Mouse (Mus musculus) neural tube, embryonic 12.5 days (tissue): Measurements from ENCODE around the gene Crispld2. TPM values are rescaled to one million over a fixed set of nuclear protein-coding genes. Genes with fewer than 3 reads are reported as not detected.
A peak's percentile ranks its signal among the peaks of the same experiment; 100 is the strongest.

Experiments
- ATAC-seq: fragments of 200-750 bp; cut with Nextera tagmentation; 2 replicates; pipeline ENCODE4 v1.8.0; 2017; ENCODE audit warnings: low read depth, mild to moderate bottlenecking, moderate TSS enrichment, moderate library complexity; ENCODE audit not compliant: low FRiP score
- H3K27ac ChIP-seq: fragments of 300-500 bp; sonication (generic); 2 replicates; pipeline ENCODE4 v1.5.1; 2016
- H3K27me3 ChIP-seq: fragments of 300-500 bp; sonication (generic); replicated peaks from 2 replicates; pipeline ENCODE4 v1.6.1; 2016; ENCODE audit warnings: mild to moderate bottlenecking
- H3K36me3 ChIP-seq: fragments of 300-500 bp; sonication (generic); 2 replicates; pipeline ENCODE4 v1.6.1; 2016; ENCODE audit warnings: mild to moderate bottlenecking
- H3K4me1 ChIP-seq: fragments of 300-500 bp; sonication (generic); 2 replicates; pipeline ENCODE4 v1.6.1; 2016
- H3K4me2 ChIP-seq: fragments of 300-500 bp; sonication (generic); replicated peaks from 2 replicates; pipeline ENCODE4 v1.6.1; 2016; ENCODE audit warnings: mild to moderate bottlenecking
- H3K4me3 ChIP-seq: fragments of 300-500 bp; sonication (generic); 2 replicates; pipeline ENCODE4 v1.5.1; 2016
- H3K9ac ChIP-seq: fragments of 300-500 bp; sonication (generic); 2 replicates; pipeline ENCODE4 v1.6.1; 2016; ENCODE audit warnings: mild to moderate bottlenecking
- H3K9me3 ChIP-seq: fragments of 300-500 bp; sonication (generic); 2 replicates; pipeline ENCODE4 v1.6.1; 2016; ENCODE audit warnings: mild to moderate bottlenecking
- WGBS: fragments of 180-500 bp; shearing (Covaris S2); methylation state at CpG from one replicate; pipeline ENCODE4 v1.1.7; 2016; 5-methylcytosine and 5-hydroxymethylcytosine counted together
- polyA plus RNA-seq: library from polyadenylated mRNA; unstranded; fragments of >200 nt; fragmentation: Nextera tagmentation; extraction: Ambion mirVana; gene quantifications from 2 replicates; pipeline ENCODE4 v1.2.1, GENCODE M21; 2016

Gene Crispld2
- polyA plus RNA-seq, 1 experiment from 2014 or later, result 5.2 TPM

- no peaks in the 10 kb centered on the region for H3K4me1 ChIP-seq
- no peak overlapping the region for H3K4me3 ChIP-seq
- WGBS, result 88% methylated on average over 9 of the region's 9 CpGs
Measured at GRCm38 (mm10) chr8:119967435-119967834, 24.8 kb upstream of the Crispld2 start.

GRCm38 (mm10) chr8:119970169-119970568 lies 22.1 kb upstream of the Crispld2 start:
- Histone ChIP-seq H3K9me3 (peaks cover 6% of the 10 kb centered on the region; the same call in 1 of the 2 replicates), H3K4me1 (no peaks in the 10 kb centered on the region), H3K4me2 (no peak overlapping the region), H3K4me3 (no peak overlapping the region), H3K27me3 (no peaks in the 10 kb centered on the region), H3K27ac (no peak overlapping the region), H3K36me3 (no peaks in the 10 kb centered on the region), H3K9ac (no peak overlapping the region)
- 79% methylated on average over 9 of the region's 9 CpGs for WGBS
- ATAC-seq, result no peak

More at GRCm38 (mm10) chr8:119967435-119967834, 24.8 kb upstream of the Crispld2 start:
- H3K9me3 ChIP-seq, result peaks cover 6% of the 10 kb centered on the region; the same call in 1 of the 2 replicates
- H3K4me2 ChIP-seq, result no peak overlapping the region
- no peak overlapping the region for H3K27ac ChIP-seq
- H3K36me3 ChIP-seq, result no peaks in the 10 kb centered on the region
- no peak for ATAC-seq
- H3K9ac ChIP-seq, result no peak overlapping the region
- no peaks in the 10 kb centered on the region for H3K27me3 ChIP-seq

GRCm38 (mm10) chr8:119972558-119972957 lies 19.7 kb upstream of the Crispld2 start:
- Histone ChIP-seq H3K9ac (no peak overlapping the region), H3K9me3 (peaks cover 1% of the 10 kb centered on the region; the same call in 1 of the 2 replicates), H3K4me1 (no peaks in the 10 kb centered on the region), H3K27ac (no peak overlapping the region), H3K36me3 (no peaks in the 10 kb centered on the region), H3K27me3 (no peaks in the 10 kb centered on the region), H3K4me3 (no peak overlapping the region), H3K4me2 (no peak overlapping the region)
- ATAC-seq, result no peak
- 73% methylated on average over 12 of the region's 12 CpGs for WGBS

- Histone ChIP-seq H3K4me1 (no peaks in the 10 kb centered on the region), H3K4me2 (no peak overlapping the region), H3K27me3 (no peaks in the 10 kb centered on the region), H3K4me3 (no peak overlapping the region), H3K27ac (no peak overlapping the region), H3K9me3 (no peaks in the 10 kb centered on the region), H3K36me3 (no peaks in the 10 kb centered on the region), H3K9ac (no peak overlapping the region)
- 67% methylated on average over 11 of the region's 11 CpGs for WGBS
- no peak for ATAC-seq
Measured at GRCm38 (mm10) chr8:119978770-119979381, 13.4 kb upstream of the Crispld2 start.

- H3K27ac ChIP-seq, result no peak overlapping the region
- no peaks in the 10 kb centered on the region for H3K36me3 ChIP-seq
- no peak overlapping the region for H3K4me3 ChIP-seq
- no peaks in the 10 kb centered on the region for H3K9me3 ChIP-seq
- no peak for ATAC-seq
- no peaks in the 10 kb centered on the region for H3K4me1 ChIP-seq
- H3K4me2 ChIP-seq, result no peak overlapping the region
- no peak overlapping the region for H3K9ac ChIP-seq
- no peaks in the 10 kb centered on the region for H3K27me3 ChIP-seq
- 82% methylated on average over 4 of the region's 4 CpGs for WGBS
Measured at GRCm38 (mm10) chr8:119981253-119981652, 11.0 kb upstream of the Crispld2 start.

GRCm38 (mm10) chr8:119984085-119984484 lies 8.2 kb upstream of the Crispld2 start:
- no peak overlapping the region for H3K27ac ChIP-seq
- no peaks in the 10 kb centered on the region for H3K4me1 ChIP-seq
- no peak overlapping the region for H3K4me2 ChIP-seq
- no peak overlapping the region for H3K4me3 ChIP-seq
- no peak overlapping the region for H3K9ac ChIP-seq
- no peaks in the 10 kb centered on the region for H3K9me3 ChIP-seq
- no peak for ATAC-seq
- H3K27me3 ChIP-seq, result no peaks in the 10 kb centered on the region
- H3K36me3 ChIP-seq, result no peaks in the 10 kb centered on the region

- Histone ChIP-seq H3K36me3 (no peaks in the 10 kb centered on the region), H3K4me2 (no peak overlapping the region), H3K4me1 (no peaks in the 10 kb centered on the region), H3K27ac (no peak overlapping the region), H3K4me3 (no peak overlapping the region), H3K9ac (no peak overlapping the region), H3K9me3 (no peaks in the 10 kb centered on the region), H3K27me3 (peaks cover 6% of the 10 kb centered on the region)
- WGBS, result 66% methylated on average over 5 of the region's 5 CpGs
- ATAC-seq, result no peak
Measured at GRCm38 (mm10) chr8:119986174-119986573, 6.1 kb upstream of the Crispld2 start.

- Histone ChIP-seq H3K27me3 (peaks cover 23% of the 10 kb centered on the region), H3K4me3 (no peak overlapping the region), H3K4me2 (no peak overlapping the region), H3K4me1 (peaks cover 11% of the 10 kb centered on the region), H3K9ac (no peak overlapping the region), H3K36me3 (no peaks in the 10 kb centered on the region), H3K27ac (no peak overlapping the region), H3K9me3 (no peaks in the 10 kb centered on the region)
- no peak for ATAC-seq
- WGBS, result 76% methylated on average over 15 of the region's 15 CpGs
Measured at GRCm38 (mm10) chr8:119988087-119988486, 4.2 kb upstream of the Crispld2 start.

- 68% methylated on average over 7 of the region's 7 CpGs for WGBS
- no peak overlapping the region for H3K4me3 ChIP-seq
- no peak overlapping the region for H3K27ac ChIP-seq
- peaks cover 35% of the 10 kb centered on the region for H3K27me3 ChIP-seq
- H3K4me1 ChIP-seq, result peaks cover 17% of the 10 kb centered on the region
- no peak overlapping the region for H3K9ac ChIP-seq
- H3K4me2 ChIP-seq, result peak overlapping the region; percentile 5; the same call in 1 of the 2 replicates
- H3K36me3 ChIP-seq, result no peaks in the 10 kb centered on the region
- H3K9me3 ChIP-seq, result no peaks in the 10 kb centered on the region
- no peak for ATAC-seq
Measured at GRCm38 (mm10) chr8:119994114-119994513, 1.9 kb downstream of the Crispld2 start.

GRCm38 (mm10) chr8:119994556-119994955 lies 2.3 kb downstream of the Crispld2 start:
- Histone ChIP-seq H3K9me3 (no peaks in the 10 kb centered on the region), H3K9ac (no peak overlapping the region), H3K27ac (no peak overlapping the region), H3K4me3 (no peak overlapping the region), H3K4me1 (peaks cover 17% of the 10 kb centered on the region), H3K36me3 (no peaks in the 10 kb centered on the region), H3K4me2 (0 out of 2 replicates have a peak overlapping the region, but pooled peaks have one; percentile 5), H3K27me3 (peaks cover 35% of the 10 kb centered on the region)
- ATAC-seq, result no peak
- WGBS, result 51% methylated on average over 6 of the region's 6 CpGs

GRCm38 (mm10) chr8:119997266-119997665 lies 5.0 kb downstream of the Crispld2 start:
- Histone ChIP-seq H3K27ac (no peak overlapping the region), H3K9me3 (no peaks in the 10 kb centered on the region), H3K9ac (no peak overlapping the region), H3K27me3 (peaks cover 20% of the 10 kb centered on the region), H3K4me3 (no peak overlapping the region), H3K4me1 (peaks cover 14% of the 10 kb centered on the region), H3K36me3 (no peaks in the 10 kb centered on the region), H3K4me2 (no peak overlapping the region)
- 81% methylated on average over 4 of the region's 4 CpGs for WGBS
- ATAC-seq, result no peak

GRCm38 (mm10) chr8:120000461-120000860 lies 8.2 kb downstream of the Crispld2 start:
- no peak for ATAC-seq
- Histone ChIP-seq H3K36me3 (no peaks in the 10 kb centered on the region), H3K27ac (no peak overlapping the region)

GRCm38 (mm10) chr8:120001712-120002111 lies 9.5 kb downstream of the Crispld2 start:
- no peaks in the 10 kb centered on the region for H3K27me3 ChIP-seq
- WGBS, result 67% methylated on average over 7 of the region's 7 CpGs
- H3K9ac ChIP-seq, result no peak overlapping the region
- no peak overlapping the region for H3K4me2 ChIP-seq
- H3K4me1 ChIP-seq, result peaks cover 9% of the 10 kb centered on the region
- no peak overlapping the region for H3K27ac ChIP-seq
- no peaks in the 10 kb centered on the region for H3K9me3 ChIP-seq
- no peak for ATAC-seq
- H3K36me3 ChIP-seq, result no peaks in the 10 kb centered on the region
- no peak overlapping the region for H3K4me3 ChIP-seq

More at GRCm38 (mm10) chr8:120000461-120000860, 8.2 kb downstream of the Crispld2 start:
- Histone ChIP-seq H3K9ac (no peak overlapping the region), H3K4me2 (no peak overlapping the region), H3K9me3 (no peaks in the 10 kb centered on the region), H3K4me3 (no peak overlapping the region), H3K4me1 (peaks cover 7% of the 10 kb centered on the region; the same call in 1 of the 2 replicates), H3K27me3 (no peaks in the 10 kb centered on the region)
- 76% methylated on average over 8 of the region's 8 CpGs for WGBS
